Mouse (Mus musculus) liver, adult 2 months (tissue): ENCODE measurements around the gene Gpr3. TPM values are rescaled to one million over a fixed set of nuclear protein-coding genes. Genes with fewer than 3 reads are reported as not detected.

Experiments used
- DNase-seq: peaks from one replicate; pipeline ENCODE4 v3.0.0-alpha.2; 2011; ENCODE audit warnings: low read depth, low spot score; ENCODE audit errors: extremely low read depth
- H3K27ac ChIP-seq: fragments of 200-500 bp; replicated peaks from 2 replicates; pipeline ENCODE4 v1.5.1; 2012; ENCODE audit warnings: low read depth, mild to moderate bottlenecking, control low read depth, inconsistent platforms, low read length; ENCODE audit not compliant: insufficient read depth
- H3K27me3 ChIP-seq: fragments of 200-500 bp; 2 replicates; pipeline ENCODE4 v1.6.1; 2012; ENCODE audit warnings: mild to moderate bottlenecking, moderate library complexity, low read length, inconsistent platforms; ENCODE audit not compliant: control insufficient read depth, insufficient read depth
- H3K36me3 ChIP-seq: fragments of 200-500 bp; 2 replicates; pipeline ENCODE4 v1.6.1; 2012; ENCODE audit warnings: low read length, inconsistent platforms; ENCODE audit not compliant: control insufficient read depth, insufficient read depth
- H3K4me1 ChIP-seq: fragments of 200-500 bp; 2 replicates; pipeline ENCODE4 v1.6.1; 2011; ENCODE audit warnings: low read length; ENCODE audit not compliant: control insufficient read depth, insufficient read depth
- H3K4me3 ChIP-seq: fragments of 200-500 bp; 2 replicates; pipeline ENCODE4 v1.5.1; 2011; ENCODE audit warnings: low read depth, mild to moderate bottlenecking, control low read depth, low read length, moderate library complexity; ENCODE audit not compliant: insufficient read depth
- H3K79me2 ChIP-seq: fragments of 200-500 bp; 2 replicates; pipeline ENCODE4 v1.6.1; 2012; ENCODE audit warnings: inconsistent platforms, mild to moderate bottlenecking, low read length, moderate library complexity; ENCODE audit not compliant: control insufficient read depth, insufficient read depth
- H3K9ac ChIP-seq: fragments of 200-500 bp; 2 replicates; pipeline ENCODE4 v1.6.1; 2012; ENCODE audit warnings: low read depth, mild to moderate bottlenecking, control low read depth, inconsistent platforms, low read length
- CTCF ChIP-seq: fragments of 200-500 bp; IDR thresholded peaks from 2 replicates; pipeline ENCODE4 v1.5.1; 2011; ENCODE audit warnings: low read depth, low read length, control low read depth
- POLR2A ChIP-seq: fragments of 200-500 bp; IDR thresholded peaks from 2 replicates; pipeline ENCODE4 v1.6.1; 2011; ENCODE audit warnings: low read length, control low read depth; ENCODE audit not compliant: insufficient read depth; ENCODE audit errors: extremely low read depth
- WGBS: fragments of 180-500 bp; shearing (Covaris S2); methylation state at CpG from one replicate; pipeline ENCODE4 v1.1.7; 2018; 5-methylcytosine and 5-hydroxymethylcytosine counted together
- polyA plus RNA-seq: library from polyadenylated mRNA; depleted of rRNA; stranded (reverse); fragments of >200 nt; gene quantifications from 2 replicates; pipeline ENCODE4 v1.2.3, GENCODE M21; 2012
- total RNA-seq: library from RNA; depleted of rRNA; stranded (reverse); fragments of >200 nt; gene quantifications from 2 replicates; pipeline ENCODE4 v1.2.3, GENCODE M21; 2014

Gene Gpr3
- total and polyA plus RNA-seq, 2 experiments, result not detected

- WGBS, result 8% methylated on average over 25 of the region's 25 CpGs
- TF ChIP-seq POLR2A (no peak), CTCF (no peak)
- Histone ChIP-seq H3K27ac (no peak overlapping the region), H3K27me3 (no peaks in the 10 kb centered on the region), H3K36me3 (no peaks in the 10 kb centered on the region), H3K4me1 (peaks cover 1% of the 10 kb centered on the region; the same call in 1 of the 2 replicates), H3K9ac (0 out of 2 replicates have a peak overlapping the region, but pooled peaks have one; percentile 22), H3K4me3 (peak overlapping the region; percentile 9; the same call in 1 of the 2 replicates), H3K79me2 (no peaks in the 10 kb centered on the region)
- peak; percentile 22 for DNase-seq
Observed at GRCm38 (mm10) chr4:133220656-133221055, 8.3 kb upstream of the Gpr3 start.

- H3K9ac ChIP-seq, result no peak overlapping the region
- peaks cover 1% of the 10 kb centered on the region; the same call in 1 of the 2 replicates for H3K4me1 ChIP-seq
- no peak overlapping the region for H3K27ac ChIP-seq
- no peaks in the 10 kb centered on the region for H3K27me3 ChIP-seq
- DNase-seq, result no peak
- no peaks in the 10 kb centered on the region for H3K36me3 ChIP-seq
- no peaks in the 10 kb centered on the region for H3K79me2 ChIP-seq
- WGBS, result 82% methylated on average over 3 of the region's 3 CpGs
- TF ChIP-seq CTCF (no peak), POLR2A (no peak)
- H3K4me3 ChIP-seq, result no peak overlapping the region
Observed at GRCm38 (mm10) chr4:133218745-133219144, 6.4 kb upstream of the Gpr3 start.

- TF ChIP-seq CTCF, result peak; percentile 88
- TF ChIP-seq POLR2A, result no peak
- Histone ChIP-seq H3K79me2 (no peaks in the 10 kb centered on the region), H3K4me3 (no peak overlapping the region), H3K27me3 (no peaks in the 10 kb centered on the region), H3K36me3 (no peaks in the 10 kb centered on the region), H3K9ac (no peak overlapping the region), H3K4me1 (peaks cover 5% of the 10 kb centered on the region), H3K27ac (no peak overlapping the region)
- no peak for DNase-seq
- WGBS, result 15% methylated on average over 5 of the region's 5 CpGs
Observed at GRCm38 (mm10) chr4:133217641-133218040, 5.3 kb upstream of the Gpr3 start.

GRCm38 (mm10) chr4:133213661-133214060 is 1.3 kb upstream of the Gpr3 start:
- WGBS, result 52% methylated on average over 10 of the region's 10 CpGs
- Histone ChIP-seq H3K9ac (no peak overlapping the region), H3K27me3 (no peaks in the 10 kb centered on the region; the same call in 1 of the 2 replicates), H3K79me2 (no peaks in the 10 kb centered on the region), H3K4me1 (peaks cover 4% of the 10 kb centered on the region), H3K27ac (no peak overlapping the region), H3K36me3 (no peaks in the 10 kb centered on the region), H3K4me3 (no peak overlapping the region)
- no peak for TF ChIP-seq POLR2A
- no peak for TF ChIP-seq CTCF
- DNase-seq, result no peak

- no peak for DNase-seq
- Histone ChIP-seq H3K4me1 (peaks cover 4% of the 10 kb centered on the region), H3K4me3 (no peak overlapping the region), H3K9ac (no peak overlapping the region), H3K27me3 (no peaks in the 10 kb centered on the region; the same call in 1 of the 2 replicates), H3K36me3 (no peaks in the 10 kb centered on the region), H3K79me2 (no peaks in the 10 kb centered on the region), H3K27ac (no peak overlapping the region)
- TF ChIP-seq CTCF (no peak), POLR2A (no peak)
- 6% methylated on average over 9 of the region's 9 CpGs for WGBS
Observed at GRCm38 (mm10) chr4:133213268-133213590, 893 bp upstream of the Gpr3 start.

- H3K36me3 ChIP-seq, result no peaks in the 10 kb centered on the region
- TF ChIP-seq CTCF, result 0 out of 2 replicates have a peak, but pooled peaks have one; percentile 28
- no peak for TF ChIP-seq POLR2A
- H3K27ac ChIP-seq, result no peak overlapping the region
- no peak overlapping the region for H3K9ac ChIP-seq
- no peaks in the 10 kb centered on the region for H3K79me2 ChIP-seq
- H3K4me3 ChIP-seq, result peak overlapping the region; percentile 65; the same call in 1 of the 2 replicates
- DNase-seq, result peak; percentile 45
- 4% methylated on average over 44 of the region's 44 CpGs for WGBS
- peaks cover 4% of the 10 kb centered on the region for H3K4me1 ChIP-seq
- no peaks in the 10 kb centered on the region; the same call in 1 of the 2 replicates for H3K27me3 ChIP-seq
Observed at GRCm38 (mm10) chr4:133212562-133213267, 379 bp upstream of the Gpr3 start.
